Mouse (Mus musculus): ENCODE results near the gene Socs2.

- TF ChIP-seq CTCF (IDR thresholded peaks at IDR 0.05; ENCODE audit: borderline replicate concordance, extremely low read depth, insufficient read depth, insufficient read length) (no peak), POLR2A (IDR thresholded peaks at IDR 0.05; ENCODE audit: borderline replicate concordance, extremely low read depth, insufficient read depth, insufficient read length, poor library complexity, severe bottlenecking) (no peak)
Observed at GRCm38 (mm10) chr10:95407541-95408160, 9.3 kb downstream of the Socs2 start.
